Mouse (Mus musculus) 3T3-L1 (cell line): Measurements from ENCODE around the gene Ddx49.

Source experiments
- DNase-seq: peaks from one replicate; pipeline ENCODE4 v3.0.0-alpha.2; 2015; ENCODE audit warnings: low read depth, low spot score

Ddx49 gene

GRCm38 (mm10) chr8:70316511-70317504 is 14.5 kb upstream of the Ddx49 start:
- no peak for DNase-seq

DNA sequence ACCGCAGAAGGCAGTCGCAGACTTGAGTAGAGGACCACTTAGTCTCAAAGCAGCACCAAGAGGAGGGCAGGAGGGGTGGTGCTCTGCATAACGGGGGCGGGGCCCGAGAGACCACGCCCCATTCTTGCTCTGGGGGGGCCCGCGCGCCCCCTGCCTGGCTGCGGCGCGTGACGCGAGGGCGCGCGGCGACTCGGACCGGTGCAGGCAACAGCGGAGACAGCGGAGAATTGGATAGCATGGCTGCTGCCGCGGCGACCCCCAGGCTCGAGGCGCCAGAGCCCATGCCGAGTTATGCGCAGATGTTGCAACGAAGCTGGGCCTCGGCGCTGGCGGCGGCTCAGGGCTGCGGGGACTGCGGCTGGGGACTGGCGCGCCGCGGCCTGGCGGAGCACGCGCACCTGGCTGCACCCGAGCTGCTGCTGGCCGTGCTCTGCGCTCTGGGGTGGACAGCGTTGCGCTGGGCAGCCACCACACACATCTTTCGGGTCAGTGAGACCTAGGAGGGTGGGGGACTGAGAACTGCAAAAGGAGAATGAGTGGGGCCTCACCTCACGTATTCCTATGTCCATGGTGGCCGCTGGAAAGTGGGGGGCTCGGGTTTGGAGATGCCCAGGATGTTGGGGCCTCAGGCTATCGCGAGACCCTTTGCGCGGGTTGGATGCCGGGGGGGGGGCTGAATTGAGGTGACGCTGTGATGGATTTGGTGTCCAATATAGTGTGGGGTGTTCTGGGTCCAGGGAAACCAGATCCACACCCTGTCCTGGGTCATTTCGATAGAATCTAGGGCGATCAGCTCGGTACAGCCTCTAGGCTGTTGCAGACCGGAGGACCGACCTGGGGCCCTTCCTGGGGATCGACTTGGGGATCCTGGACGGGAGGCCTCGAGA is 13.6 kb upstream of the Ddx49 start, which contains the start of gene Cers1:
Gene Cers1 (plus strand): TSS at position 152 of the 887 bp plus-strand sequence.
- DNase-seq = peak; percentile 54

DNA sequence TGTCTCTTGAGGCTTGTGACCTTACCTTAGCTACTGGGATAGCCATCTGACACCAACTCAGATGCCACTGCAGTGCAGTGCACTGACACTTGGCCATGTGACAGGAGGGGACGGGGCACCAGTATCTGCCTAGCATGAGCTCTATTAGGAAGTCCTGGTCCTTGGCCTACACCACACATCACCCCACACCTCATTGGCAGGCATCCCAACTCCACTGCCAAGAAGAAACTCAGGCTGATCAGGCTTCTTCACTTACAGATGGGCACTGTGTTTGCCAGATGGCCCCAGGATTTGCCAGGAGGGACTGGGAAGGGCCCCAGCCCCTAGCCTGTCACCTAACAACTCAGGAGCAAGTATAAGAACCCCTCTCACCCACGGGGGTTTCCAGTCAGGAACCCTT is 11.1 kb upstream of the Ddx49 start:
- DNase-seq = peak; percentile 35

GRCm38 (mm10) chr8:70309311-70309710 is 7.0 kb upstream of the Ddx49 start:
- peak; percentile 69 for DNase-seq

DNA sequence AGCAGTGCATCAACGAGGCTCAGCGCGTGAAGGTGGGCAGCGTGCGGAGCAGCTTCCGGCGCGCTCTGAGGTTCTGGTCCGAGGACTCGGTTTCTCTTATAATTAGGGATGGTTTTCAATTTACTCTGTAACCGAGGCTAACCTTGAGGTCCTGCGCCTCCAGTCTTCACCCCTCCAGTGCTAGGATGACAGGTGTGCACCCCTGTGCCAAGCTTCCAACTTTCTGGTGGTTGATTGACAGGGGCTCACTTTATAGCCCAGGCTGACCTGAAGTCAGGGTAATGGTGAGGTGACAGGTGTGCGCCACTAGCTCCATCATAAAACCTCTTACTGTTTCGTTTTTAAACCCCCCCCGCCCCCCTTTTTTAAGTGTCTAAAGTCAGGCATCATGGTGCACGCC is 612 bp upstream of the Ddx49 start:
- DNase-seq = no peak

- DNase-seq = no peak
Measured at GRCm38 (mm10) chr8:70300881-70301280, 1.4 kb downstream of the Ddx49 start.

DNA sequence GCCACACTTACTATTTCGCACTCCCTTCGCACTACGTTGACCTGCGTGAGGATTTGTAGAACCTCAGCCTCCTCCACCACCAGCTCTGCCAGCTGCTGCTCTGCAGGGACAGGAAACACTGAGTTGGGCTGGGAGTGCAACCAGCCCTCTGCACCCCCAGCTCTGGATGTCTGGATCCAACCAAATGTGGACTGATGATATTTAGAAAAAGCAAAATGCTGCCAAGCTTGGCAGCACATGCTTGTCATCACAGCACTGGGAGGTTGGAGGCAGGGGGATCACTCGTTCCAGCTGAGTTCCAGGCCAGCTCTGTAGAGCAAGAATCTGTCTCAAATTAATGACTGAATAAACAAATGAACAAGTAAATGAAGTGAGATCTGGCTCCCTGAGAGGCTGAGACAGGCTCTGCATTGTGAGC is 8.3 kb downstream of the Ddx49 start:
- no peak for DNase-seq

DNA sequence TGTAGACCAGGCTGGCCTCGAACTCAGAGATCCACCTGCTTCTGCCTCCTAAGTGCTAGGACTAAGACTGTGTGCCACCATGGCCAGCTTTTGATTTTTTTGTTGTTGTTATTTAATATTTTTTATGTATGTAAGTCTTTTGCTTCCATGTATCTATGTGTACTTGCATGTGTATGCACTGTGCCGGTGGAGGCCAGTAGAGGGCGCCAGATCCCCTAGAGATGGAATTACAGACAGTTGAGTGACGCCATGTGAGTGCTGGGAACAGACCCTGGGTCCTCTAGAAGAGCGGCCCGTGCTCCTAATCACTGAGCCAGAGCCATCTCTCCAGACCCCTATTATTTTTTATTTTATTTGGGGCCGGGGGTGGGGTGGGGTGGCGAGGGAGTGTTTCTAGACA is 15.6 kb downstream of the Ddx49 start:
- DNase-seq = peak; percentile 40

DNA sequence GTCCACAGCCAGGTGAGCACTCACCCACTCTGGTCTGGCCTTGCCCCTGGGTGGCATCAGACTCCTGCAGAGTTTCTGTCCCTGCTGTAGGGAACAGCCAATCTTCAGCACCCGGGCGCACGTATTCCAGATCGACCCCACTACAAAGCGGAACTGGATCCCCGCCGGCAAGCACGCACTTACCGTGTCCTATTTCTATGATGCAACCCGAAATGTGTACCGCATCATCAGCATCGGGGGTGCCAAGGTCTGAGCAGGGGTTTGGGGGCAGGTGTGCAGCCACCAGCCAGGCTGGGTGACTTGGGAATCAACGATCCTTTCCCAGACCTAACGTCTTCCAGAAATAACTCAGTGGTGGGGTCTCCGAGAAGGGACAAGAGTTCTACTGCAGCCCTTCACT is 17.0 kb downstream of the Ddx49 start:
- DNase-seq = no peak

GRCm38 (mm10) chr8:70284421-70284820 is 17.9 kb downstream of the Ddx49 start:
- peak; percentile 31 for DNase-seq

DNA sequence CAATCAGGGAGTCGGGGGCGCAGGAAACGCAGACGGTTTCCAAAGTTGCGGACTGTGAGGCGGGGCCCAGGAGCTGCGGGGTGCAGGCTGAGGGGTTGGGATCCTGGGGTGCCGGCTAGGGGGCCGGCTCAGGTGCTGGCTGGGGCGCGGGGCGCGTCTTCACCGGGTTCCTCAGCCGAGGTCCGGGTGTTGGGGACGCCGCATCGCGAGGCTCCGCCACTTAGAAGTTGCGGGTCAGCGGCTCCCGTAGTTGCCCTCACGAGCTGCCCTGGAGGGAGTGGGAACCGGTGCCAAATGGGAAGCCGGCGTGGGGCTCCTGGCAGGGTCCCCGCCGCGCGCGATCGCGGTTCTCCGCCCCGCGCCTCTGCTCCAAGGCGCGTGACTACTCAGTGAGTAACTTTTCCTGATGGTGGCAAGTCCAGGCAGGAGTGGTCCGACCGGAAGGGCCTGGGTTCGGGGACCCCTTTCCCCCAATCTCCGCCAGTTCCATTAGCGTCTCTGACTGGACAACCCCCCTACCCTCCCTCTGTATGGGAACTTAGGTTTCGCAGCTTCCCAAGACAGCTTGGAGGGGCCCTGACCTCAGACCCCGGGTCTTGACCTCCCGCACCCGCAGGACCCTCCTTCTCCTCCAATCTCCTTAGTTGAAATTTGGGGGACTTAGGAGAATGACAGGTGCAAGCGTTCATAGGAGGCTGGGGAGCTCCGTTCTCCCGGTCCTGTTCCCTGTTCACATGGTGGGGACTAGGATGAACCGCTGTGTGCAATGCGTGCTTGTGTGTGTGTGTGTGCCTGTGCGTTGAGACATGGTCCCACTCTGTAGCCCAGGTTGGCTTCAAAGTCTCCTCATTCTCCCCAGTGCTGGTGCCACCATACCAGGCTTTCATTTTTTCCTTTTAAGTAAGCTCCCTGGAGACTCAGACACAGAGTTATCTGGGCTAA is 18.9 kb downstream of the Ddx49 start:
- DNase-seq = peak; percentile 40

DNA sequence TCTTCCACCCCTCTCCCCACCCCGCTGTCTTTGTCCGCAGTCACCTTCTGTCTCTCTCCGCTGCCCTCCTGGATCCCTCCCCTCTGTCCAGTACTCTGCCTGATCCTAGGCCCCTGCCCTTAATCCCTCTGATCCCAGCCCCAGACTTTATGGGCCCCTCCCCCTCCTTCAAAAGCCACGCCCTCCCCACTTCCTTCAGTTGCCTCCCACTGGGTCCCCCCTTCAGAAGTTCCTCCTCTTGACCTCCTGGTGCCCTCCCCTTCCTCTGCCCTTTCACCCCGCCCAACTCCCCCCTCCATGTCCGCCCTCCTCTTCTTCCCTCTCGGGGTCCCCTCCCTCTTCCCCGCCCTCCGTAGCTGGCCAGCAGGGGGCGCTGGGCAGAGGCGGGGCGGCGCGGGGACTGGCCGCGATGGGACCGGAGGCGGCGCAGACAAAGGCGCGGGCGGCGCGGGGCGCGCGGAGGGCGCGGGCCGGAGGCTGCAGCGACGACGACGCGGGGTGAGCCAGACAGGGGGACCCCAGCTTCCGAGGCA is 19.6 kb downstream of the Ddx49 start, which contains the start of gene Homer3:
Gene Homer3 (plus strand): TSS at position 225 of the 533 bp plus-strand sequence.
- DNase-seq = peak; percentile 78

DNA sequence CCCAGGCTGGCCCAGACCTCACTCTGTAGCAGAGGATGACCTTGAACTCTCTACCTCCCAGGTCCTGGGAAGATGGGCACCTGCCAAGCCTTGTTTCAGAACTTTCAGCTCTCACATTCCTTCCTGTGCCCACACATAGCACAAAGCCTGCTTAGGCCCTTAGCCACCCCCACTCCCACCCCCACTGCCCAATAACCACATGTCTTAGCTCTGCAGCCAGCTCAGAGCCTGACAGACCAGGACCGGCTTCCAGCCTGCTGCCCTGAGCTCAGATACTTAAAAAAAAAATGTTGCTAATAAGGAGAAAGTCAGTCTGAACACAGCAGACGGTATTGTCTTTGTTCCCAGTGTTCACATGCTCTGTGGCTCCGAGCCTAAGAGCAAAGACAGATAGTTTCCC is 21.3 kb downstream of the Ddx49 start:
- DNase-seq = no peak

- no peak for DNase-seq
Measured at GRCm38 (mm10) chr8:70279266-70279665, 23.0 kb downstream of the Ddx49 start.

DNA sequence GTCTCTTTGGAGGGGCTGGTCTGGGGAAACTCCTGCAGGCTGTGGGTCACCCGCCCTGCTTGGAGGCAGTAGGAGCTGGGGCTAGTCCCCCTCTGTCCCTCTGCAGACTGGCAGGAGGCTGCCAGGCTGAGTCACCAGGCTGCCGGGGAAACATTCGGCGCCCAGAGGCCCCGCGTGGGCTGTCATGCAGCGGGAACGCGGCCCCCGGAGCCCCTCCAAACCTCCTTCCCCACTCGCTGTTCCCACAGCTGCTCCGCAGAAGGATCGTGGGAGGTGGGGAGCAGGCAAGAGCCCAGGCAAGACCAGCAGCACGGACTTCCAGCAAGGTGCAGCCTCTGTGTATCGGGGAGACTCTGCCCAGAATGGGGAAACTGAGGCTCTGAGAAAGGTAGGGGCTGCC is 24.1 kb downstream of the Ddx49 start:
- no peak for DNase-seq

DNA sequence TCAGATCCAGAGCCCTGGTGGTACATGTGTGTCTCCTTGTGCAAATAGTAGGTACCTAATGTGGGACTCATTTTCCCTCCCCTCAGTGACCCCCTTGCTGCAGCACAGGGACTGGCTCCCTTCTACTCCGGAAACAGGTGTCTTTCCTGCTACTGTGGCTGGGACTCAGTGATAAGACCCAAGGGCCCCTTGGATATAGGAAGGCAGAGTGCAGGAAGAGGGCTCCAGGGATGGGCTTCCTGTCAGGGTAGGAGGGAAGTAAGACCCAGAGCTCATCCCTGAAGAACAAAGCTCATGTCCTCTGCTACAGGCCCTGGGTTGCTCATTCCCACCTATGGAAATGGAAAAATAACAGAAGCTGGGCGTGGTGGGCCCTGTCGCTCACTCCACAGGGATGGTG is 25.8 kb downstream of the Ddx49 start:
- DNase-seq = no peak

GRCm38 (mm10) chr8:70274350-70274749 is 27.9 kb downstream of the Ddx49 start:
- DNase-seq = no peak

GRCm38 (mm10) chr8:70272949-70273348 is 29.3 kb downstream of the Ddx49 start:
- peak; percentile 59 for DNase-seq

DNA sequence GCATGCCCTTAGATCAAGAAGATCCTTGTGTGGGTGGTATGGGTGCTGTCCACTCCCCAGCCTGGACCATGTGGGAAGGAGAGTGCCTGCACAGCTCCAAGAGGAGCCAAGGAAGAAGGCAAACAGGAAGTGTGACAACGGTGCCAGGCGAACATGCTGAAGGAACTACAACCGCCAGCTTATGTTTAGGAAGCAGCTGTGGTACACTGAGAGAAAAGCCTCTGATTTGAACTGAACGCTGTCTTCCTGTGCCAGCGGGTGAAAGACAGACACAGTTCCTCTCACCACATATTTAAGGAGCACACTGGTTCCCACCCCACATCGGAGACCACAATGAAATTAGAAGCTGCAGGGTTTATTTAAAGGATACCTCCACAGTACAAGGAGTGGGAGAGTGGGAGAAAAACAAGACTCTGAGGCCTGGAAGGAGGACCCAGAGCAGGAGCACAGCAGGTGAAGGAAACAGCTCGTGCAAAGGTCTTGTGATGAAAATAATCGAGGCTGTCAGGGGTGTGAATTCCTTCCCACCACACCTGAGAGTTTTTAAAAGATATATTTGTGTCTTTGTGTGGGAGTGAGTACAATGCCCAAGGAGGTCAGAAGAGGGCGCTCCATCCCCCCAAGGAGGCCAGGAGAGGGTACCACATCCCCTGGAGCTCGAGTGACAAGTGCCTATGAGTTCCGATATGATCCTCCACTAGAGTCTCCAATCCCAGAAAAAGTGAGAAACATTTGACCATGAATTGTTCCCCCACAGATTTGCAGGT is 33.3 kb downstream of the Ddx49 start:
- DNase-seq = no peak

GRCm38 (mm10) chr8:70268311-70268710 is 34.0 kb downstream of the Ddx49 start:
- no peak for DNase-seq
